Mouse (Mus musculus): ENCODE data around the gene Ramac.

DNA sequence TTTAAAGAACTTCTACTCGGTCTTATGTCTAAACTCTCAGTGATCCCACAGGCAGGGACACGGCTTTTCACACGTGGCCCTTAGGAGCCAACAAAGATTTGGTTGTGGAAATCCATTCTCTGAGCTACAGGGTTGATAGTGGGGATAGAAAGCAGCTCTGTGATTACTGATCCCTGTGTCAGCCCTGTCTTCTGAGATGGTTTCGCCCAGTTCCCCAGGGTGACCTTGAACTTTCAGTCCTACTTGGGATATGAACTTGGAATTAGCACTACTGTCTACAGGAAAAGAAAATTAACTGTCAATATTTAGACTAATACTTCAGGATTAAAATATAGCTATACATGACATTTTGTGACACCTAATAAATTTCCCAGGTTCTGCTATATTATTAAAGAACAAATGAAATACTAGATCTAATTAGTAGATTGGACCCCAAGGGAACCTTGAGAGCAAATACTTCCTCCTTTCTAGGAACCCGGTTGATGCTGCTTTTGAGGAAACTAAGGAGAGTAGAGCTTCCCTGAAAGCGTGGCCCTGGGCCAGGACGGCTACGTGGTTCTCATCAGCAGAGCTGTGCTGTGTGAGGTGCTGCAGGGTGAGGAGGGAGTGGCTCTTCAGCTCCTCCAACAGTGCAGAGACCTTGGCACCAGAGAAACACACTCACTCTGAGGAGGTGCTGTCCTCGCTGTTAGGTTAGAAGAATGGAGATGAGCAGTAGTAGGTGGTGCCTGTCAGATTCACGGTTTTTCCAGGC is 10.2 kb downstream of the Ramac start:
- TF ChIP-seq POLR2A (IDR thresholded peaks at IDR 0.05; ENCODE audit: control insufficient read depth, extremely low read depth, insufficient read depth, low read length, poor library complexity): no peak
- TF ChIP-seq CTCF (IDR thresholded peaks at IDR 0.05; ENCODE audit: borderline replicate concordance, control insufficient read depth, extremely low read depth, insufficient read depth, low read length, poor library complexity): no peak
